Mouse (Mus musculus): ENCODE data around the gene Bend3.

- TF ChIP-seq POLR2A (IDR thresholded peaks at IDR 0.05; ENCODE audit: low read depth, low read length) (no peak), CTCF (IDR thresholded peaks at IDR 0.05; ENCODE audit: extremely low read depth, insufficient read length, insufficient replicate concordance, low read depth, low read length) (no peak)
Measured at GRCm38 (mm10) chr10:43448656-43449055, 30.0 kb upstream of the Bend3 start.
